Comparison of ENCODE assay signal across 8 mouse cellular contexts in genomic region chr3:68493586-68494295, GRCm38 (mm10).
DNase-seq lines count a peak whose midpoint lies in the region; ATAC-seq and TF ChIP-seq lines count a peak whose summit lies in the region.

No protein-coding gene starts in this region.

- H3K4me1 ChIP-seq in hindbrain, postnatal 0 days (ENCODE audit: insufficient read depth, low read length): peaks cover 5% of the 10 kb centered on the region; the same call in 1 of the 2 replicates

- peak overlapping the region; percentile 67 for H3K9ac ChIP-seq in hindbrain, postnatal 0 days (replicated peaks; ENCODE audit: low read length)

- H3K36me3 ChIP-seq in hindbrain, postnatal 0 days (ENCODE audit: insufficient read depth, low read length): no peaks in the 10 kb centered on the region

- no peaks in the 10 kb centered on the region for H3K27me3 ChIP-seq in hindbrain, postnatal 0 days (ENCODE audit: insufficient read depth, low read length)

- H3K27ac ChIP-seq in hindbrain, postnatal 0 days: peak overlapping the region; percentile 68

- DNase-seq in adrenal gland, adult 18-20 months (ENCODE audit: low spot score in 2 of 2): peak; percentile 75 to 77
- DNase-seq in embryo, embryonic 11 days: peak; percentile 93
- DNase-seq in gastrocnemius, postnatal 10 days: peak; percentile 63
- DNase-seq in hindbrain, postnatal 0 days (ENCODE audit: low spot score): peak; percentile 81
- peak; percentile 67 to 80 for DNase-seq in left cerebral cortex, adult 18-20 months (ENCODE audit: low spot score in 2 of 2)
- peak; percentile 86 to 90 for DNase-seq in lung, postnatal 4 days
- DNase-seq in right cerebral cortex, postnatal 10 days (ENCODE audit: low spot score in 2 of 2): peak; percentile 83 to 84
- peak; percentile 69 to 72 for DNase-seq in urinary bladder, postnatal 4 days (ENCODE audit: low spot score in 2 of 2)

- ATAC-seq in hindbrain, postnatal 0 days: peak; percentile 77

- WGBS in hindbrain, postnatal 0 days: under 1% methylated on average over 47 of the region's 70 CpGs

- peak overlapping the region; percentile 62 for H3K4me3 ChIP-seq in hindbrain, postnatal 0 days (ENCODE audit: low read length)

- H3K4me2 ChIP-seq in hindbrain, postnatal 0 days (ENCODE audit: low read depth, low read length): peak overlapping the region; percentile 91

- H3K9me3 ChIP-seq in hindbrain, postnatal 0 days (ENCODE audit: low read length): no peaks in the 10 kb centered on the region

- peak; percentile 37 for TF ChIP-seq CTCF in hindbrain, postnatal 0 days (IDR thresholded peaks at IDR 0.05; ENCODE audit: low read depth)

Comparison
In these comparisons a context has a peak if more than half of its experiments do, and no peak if none do; other contexts are left out.
1. Peak in every context shown above with its lines: DNase-seq, ATAC-seq, H3K4me3 ChIP-seq and H3K27ac ChIP-seq.